Mouse (Mus musculus) ES-Bruce4 (cell line): ENCODE data around the gene Natd1.

Source experiments
- CTCF ChIP-seq: IDR thresholded peaks from one replicate; pipeline ENCODE4 v1.8.1; 2011; ENCODE audit warnings: low read depth, low read length
- EP300 ChIP-seq: IDR thresholded peaks from 2 replicates; pipeline ENCODE4 v1.6.1; 2011; ENCODE audit warnings: low read depth, low read length; ENCODE audit not compliant: insufficient read depth
- POLR2A ChIP-seq: IDR thresholded peaks from one replicate; pipeline ENCODE4 v1.8.1; 2011; ENCODE audit warnings: low read length; ENCODE audit not compliant: insufficient read depth

DNA sequence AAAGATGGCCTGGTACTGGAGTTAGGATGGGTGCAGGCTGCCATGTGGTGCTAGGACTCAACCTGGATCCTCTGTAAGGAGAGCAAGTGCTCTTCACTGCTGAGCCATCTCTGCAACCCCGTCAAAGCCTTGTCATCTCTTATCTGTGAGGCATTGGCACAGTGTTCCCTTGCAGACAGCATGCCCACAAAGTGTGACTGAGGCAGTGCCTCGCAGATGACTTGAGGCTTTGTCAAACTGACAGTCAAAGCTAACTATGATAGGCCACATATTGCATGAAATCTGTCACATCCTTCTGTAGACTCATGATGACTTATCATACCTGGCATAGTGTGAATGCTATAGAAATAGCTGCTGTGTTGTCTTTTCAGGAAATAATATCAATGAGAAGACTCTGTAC lies 5.5 kb upstream of the Natd1 start:
- TF ChIP-seq CTCF (no peak), POLR2A (no peak), EP300 (no peak)
